Mouse (Mus musculus) CD8-positive naive resting alpha-beta T cell, adult 2 months (primary cell): ENCODE measurements around the gene Abhd17a.

ENCODE experiments used
- DNase-seq, 2 experiments: peaks; one replicate each; pipeline ENCODE4 v3.0.0; 2022; ENCODE audit warnings: low read depth in 2 of 2, low spot score in 2 of 2

Abhd17a gene

GRCm38 (mm10) chr10:80577195-80578130 lies 12.7 kb downstream of the Abhd17a start, which contains the start of gene Klf16:
Klf16 (minus strand) TSS chr10:80577321.
- DNase-seq: peak; percentile 99

DNA sequence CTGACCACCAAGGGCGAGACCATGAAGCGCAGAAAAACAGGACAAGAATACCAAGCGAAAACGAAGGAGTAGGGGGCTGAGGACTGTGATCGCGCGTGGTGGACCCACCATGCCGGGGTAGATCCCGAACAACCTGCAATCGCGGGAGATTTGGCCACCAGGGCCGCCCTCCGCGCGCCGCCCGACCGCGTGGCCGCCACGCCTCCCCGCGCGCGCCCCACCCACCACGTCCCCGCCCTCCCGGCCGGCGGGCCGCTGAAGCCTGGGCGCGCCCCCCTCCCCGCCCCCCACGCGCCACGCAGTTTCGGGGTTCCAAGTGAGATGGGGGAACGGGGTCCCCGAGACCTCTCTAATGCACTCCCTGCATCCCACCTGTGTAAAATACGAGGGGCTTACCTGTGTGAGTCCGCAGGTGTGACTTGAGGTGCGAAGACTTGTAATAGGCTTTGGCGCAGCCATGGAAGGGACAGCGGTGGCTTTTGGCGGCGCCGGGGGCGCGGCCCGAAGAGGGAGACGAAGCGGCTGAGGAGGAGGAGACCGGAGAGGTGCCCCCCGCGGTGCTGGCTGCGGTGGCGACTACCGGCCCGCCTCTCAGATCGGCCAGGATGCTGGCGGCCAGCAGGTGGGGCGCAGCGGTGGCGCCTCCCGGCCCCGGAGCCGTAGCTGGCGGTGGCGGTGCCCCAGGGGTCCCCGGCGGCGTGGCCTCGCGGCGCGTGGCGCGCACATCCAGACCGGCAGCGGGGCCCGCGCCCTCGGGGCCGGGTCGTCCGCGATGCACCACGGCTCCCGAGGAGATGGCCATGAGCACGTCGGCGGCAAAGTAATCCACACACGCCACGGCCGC lies 13.6 kb downstream of the Abhd17a start:
- peak; percentile 47 to 60 for DNase-seq

- DNase-seq: no peak
Measured at GRCm38 (mm10) chr10:80575925-80576324, 14.2 kb downstream of the Abhd17a start.

GRCm38 (mm10) chr10:80574896-80575295 lies 15.2 kb downstream of the Abhd17a start:
- DNase-seq: no peak

DNA sequence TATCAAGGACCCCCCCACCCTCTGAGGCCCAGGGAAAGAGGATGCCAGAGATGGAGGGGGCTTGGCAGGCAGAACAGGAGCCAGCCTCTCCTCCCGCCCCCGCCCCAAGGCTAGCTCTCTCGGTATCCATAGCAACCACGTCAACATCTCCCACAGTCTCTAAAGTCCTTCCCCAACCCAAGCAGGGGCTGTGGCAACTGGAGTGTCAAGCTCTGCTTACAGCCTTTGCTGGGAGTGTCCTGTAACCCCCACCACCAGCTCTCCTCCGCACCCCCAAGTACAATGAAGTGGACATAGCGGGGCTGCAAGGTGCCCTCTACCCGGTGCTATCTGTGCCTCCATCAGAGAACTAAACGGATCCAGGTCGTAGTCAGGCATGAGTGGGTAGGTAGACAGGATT lies 16.2 kb downstream of the Abhd17a start:
- no peak for DNase-seq

- DNase-seq: no peak
Measured at GRCm38 (mm10) chr10:80572477-80572876, 17.7 kb downstream of the Abhd17a start.

DNA sequence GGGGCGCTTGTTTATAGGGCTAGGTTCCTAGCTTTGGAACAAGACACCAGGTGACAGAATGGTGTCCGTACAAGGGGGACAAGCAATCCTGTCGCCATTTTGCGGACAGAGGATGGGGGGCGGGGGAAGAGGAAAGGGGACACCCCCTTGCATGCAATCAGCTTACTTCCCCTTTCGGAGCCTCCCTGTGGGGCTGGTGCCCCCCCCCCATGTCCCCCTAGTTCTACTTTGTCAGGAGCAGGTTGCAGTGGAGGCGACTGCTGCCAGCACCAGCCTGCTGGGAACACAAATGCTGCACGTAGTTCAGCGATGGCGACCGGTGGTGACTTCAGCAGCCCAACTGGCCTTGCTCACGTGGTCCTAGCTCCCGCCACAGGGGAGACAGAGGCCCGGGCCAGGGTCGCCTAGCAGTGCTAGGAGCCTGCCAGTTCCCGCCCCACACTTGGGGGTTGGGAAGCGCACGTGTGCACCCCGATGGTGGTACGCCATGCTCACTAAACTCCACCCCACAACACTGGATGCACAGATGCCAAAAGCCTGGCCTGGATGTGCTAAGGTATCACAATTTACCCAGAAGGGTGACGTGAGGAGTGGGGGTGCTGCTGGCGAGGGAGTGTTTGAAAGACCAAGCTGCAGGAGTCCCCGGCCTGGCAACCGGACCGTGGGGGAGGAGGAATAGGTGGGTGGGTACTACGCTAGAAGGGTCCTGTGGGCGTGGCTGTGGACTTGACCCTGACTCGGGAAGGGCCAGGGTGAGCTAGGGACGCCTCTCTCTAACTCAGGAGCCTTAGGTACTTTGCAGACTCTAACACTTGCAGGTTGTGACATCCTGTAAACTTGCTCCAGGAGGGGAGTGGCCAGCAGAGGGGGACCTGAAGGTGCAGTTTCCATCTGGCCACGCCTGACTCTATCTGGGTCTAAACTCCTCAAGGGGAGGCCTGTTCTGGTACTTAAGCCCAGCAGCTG lies 19.0 kb downstream of the Abhd17a start:
- no peak for DNase-seq

- no peak for DNase-seq
Measured at GRCm38 (mm10) chr10:80570419-80570818, 19.7 kb downstream of the Abhd17a start.

DNA sequence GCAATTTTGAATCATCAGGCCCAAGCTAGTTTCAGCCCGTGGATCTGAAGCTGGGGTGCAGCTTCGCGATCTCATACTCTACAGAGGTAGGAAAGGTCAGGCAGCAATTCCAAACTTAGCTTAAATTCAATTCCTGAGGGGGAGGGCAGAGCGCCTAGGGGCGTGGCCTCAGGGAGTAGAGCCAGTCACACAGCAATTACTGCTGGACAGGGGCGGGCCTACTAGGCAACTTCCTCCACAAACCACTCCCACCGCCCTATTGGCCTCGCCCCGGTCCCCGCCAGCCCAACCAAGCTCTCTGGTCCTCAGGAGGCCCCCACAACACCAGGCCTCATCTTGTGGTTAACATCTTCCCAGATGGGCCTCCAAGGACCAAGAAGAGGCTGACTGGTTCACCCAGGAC lies 20.5 kb downstream of the Abhd17a start:
- no peak for DNase-seq

DNA sequence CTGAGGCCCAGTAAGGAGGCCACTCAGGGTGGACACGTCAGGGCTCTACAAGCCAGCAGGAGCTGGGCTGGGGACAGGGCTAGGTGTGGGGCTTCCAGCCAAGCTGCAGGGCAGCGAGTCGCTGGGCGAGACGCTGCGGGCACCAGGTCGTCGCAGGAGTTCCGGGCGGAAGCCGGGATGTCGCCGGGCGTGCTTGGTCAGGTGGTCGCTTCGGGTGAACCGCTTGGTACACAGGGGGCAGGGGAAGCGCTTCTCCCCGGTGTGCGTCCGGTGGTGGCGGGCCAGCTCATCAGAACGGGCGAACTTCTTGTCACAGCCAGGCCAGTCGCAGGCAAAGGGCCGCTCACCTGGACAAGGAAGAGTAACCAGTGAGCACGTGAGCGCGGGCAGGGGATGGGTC lies 21.3 kb downstream of the Abhd17a start:
- DNase-seq: no peak

DNA sequence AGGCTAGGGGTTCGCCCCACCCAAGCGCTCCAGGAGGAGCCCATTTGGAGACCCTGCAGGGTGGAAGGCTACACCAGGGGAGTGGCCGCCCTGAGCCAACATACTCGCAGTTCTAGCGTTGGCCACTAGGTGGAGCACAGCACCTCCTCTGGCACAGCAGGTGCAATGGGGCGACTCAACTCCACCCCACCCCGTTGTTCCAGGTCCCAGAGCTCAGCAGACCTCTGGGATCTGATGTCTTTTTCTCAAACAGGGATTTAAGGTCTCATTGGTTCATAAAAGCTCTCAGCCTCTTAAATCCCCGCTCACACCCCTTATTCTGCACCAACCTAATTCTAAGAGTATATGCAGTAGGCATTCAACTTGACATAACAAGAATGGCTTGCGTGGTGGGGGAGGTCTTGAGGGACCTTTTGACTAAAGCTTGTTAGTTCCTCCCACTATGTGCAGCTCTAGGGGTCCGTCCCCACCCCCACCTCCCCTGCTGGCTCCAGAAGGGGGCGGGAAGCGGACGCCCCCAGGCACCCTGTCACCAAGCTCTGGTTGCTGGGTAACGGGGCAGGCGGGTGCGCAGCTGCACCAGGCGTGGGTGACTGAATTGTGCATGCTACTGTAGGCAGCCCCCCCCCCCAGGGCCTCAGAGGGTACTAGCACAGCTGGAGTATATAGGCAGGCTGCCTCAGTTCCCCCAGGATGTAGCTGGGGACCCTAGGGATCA lies 23.6 kb downstream of the Abhd17a start:
- peak; percentile 87 to 92 for DNase-seq

DNA sequence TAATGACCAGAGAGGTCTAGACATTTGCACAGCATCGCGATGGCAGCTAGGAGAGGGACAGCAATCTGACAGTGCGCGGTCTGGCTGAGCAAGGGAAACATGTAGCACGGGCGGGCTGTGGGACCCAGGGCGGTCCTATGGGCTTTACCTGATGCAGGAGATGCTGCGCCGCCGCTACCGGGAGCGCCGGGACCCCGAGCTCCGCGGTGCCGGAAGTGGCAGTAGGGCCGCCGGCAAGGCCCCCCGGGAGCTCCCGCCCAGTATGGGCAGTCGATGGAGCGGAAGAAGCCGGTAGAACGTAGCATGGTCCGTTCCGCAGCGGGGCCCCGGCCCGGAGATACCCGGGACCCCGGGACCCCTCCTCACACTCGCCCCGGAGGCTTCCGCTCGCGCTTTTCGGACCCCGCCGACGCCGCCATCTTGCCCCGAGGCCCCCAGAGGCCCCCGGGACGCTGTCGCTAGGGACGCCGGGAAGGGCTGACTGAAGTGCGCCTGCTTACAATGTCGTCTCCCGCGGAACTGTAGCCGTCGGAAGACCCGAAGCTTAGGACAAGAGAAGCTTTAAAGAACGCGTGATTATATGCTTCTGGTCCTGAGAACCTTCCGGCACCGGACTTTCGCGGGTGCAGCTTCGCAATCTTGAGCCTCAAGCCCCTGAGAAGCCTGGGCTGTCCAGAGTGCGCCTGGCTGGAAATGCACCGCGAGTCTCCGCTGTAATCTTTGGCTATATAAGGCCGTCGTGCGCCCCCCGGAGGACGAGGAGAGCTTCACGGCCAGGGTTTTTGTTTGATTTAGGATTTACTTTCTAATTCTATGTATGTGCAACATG lies 28.8 kb downstream of the Abhd17a start, which contains the start of gene Rexo1:
TSS of gene Rexo1 (minus strand) at position 445 of the 829 bp plus-strand sequence.
- DNase-seq: peak; percentile 90 to 96

- DNase-seq: no peak
Measured at GRCm38 (mm10) chr10:80560621-80561020, 29.5 kb downstream of the Abhd17a start.

DNA sequence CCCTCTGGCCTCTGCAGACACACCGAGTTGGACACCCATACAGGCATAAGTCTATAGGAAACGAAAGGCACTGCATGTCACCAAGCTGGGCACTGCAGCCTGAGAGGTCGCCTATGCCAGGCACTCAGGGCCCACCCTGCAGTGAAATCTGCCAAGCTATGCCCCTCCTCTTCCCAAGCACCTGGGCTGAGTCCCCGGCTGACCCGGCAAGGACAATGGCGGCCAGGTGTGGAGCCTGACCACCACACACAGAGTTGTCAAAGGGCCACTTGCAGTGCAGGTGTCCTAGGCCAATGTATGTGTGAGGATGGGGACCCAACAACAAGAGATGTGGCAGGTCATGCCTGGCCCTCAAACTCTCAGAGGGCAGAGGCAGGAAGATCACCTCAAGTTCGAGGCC lies 30.7 kb downstream of the Abhd17a start:
- no peak for DNase-seq

DNA sequence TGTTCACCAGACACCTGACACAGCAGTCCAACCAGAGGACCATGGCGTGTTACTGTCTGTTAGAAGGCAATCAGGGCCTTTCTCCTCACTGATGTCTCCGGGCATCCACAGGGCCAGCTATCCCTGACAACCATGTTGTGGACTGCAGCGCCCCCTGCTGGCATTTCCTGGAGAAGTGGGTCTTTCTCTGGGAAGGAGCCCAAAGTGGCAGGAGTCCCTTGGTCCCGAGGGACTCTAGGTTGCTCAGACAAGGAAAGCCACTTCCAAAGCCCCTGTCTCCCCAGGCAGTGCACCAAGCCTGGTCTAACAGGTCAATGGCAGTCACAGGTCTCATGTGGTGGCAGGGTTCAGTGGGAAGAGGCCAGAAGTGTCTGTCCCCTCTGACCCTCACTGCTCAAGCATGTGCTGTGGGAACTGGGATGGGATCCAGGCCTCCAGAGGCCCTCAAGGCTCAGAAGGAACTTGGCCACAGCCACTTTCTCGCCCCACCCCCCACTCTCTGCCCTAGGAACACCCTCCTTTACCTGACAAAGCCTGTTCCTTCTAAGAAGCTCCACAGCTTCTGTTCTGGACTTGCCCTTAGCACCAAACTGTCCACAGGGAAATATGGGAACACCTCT lies 32.7 kb downstream of the Abhd17a start:
- peak; percentile 61 to 64 for DNase-seq

- no peak for DNase-seq
Measured at GRCm38 (mm10) chr10:80553997-80554396, 36.1 kb downstream of the Abhd17a start.

DNA sequence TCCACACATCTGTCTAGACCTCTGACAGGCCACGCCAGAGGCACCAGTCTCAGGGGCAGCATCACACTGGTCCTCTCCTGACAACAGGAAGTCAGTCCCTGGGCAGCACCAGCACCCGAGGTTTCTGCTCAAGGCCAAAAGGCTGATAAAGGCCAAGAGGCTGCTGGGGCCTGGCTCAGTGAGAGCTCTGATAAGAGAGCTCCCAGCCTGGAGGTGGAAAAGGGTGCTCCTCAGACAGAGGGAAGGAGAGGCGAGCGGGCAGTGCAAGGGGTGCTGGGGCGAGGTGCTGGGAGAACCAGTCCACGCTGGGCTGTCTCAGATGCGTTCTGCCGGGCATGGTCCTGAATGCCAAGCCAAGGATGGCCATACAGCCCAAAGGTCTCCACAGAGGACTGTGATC lies 36.6 kb downstream of the Abhd17a start:
- no peak for DNase-seq

- DNase-seq: no peak
Measured at GRCm38 (mm10) chr10:80552364-80552763, 37.8 kb downstream of the Abhd17a start.

GRCm38 (mm10) chr10:80549279-80549678 lies 40.9 kb downstream of the Abhd17a start:
- DNase-seq: no peak
